Mouse (Mus musculus) forebrain, embryonic 15.5 days (tissue): ENCODE data around the gene Abhd5. TPM values are rescaled to one million over a fixed set of nuclear protein-coding genes. Genes with fewer than 3 reads are reported as not detected.

Experiments used
- ATAC-seq: fragments of 200-750 bp; cut with Nextera tagmentation; replicated peaks from 2 replicates; pipeline ENCODE4 v1.8.0; 2017; ENCODE audit warnings: mild to moderate bottlenecking, moderate TSS enrichment, moderate library complexity
- H3K27ac ChIP-seq: fragments of 300-500 bp; sonication (generic); replicated peaks from 2 replicates; pipeline ENCODE4 v1.5.1; 2015; ENCODE audit warnings: mild to moderate bottlenecking, inconsistent platforms
- H3K27me3 ChIP-seq: fragments of 300-500 bp; sonication (generic); 2 replicates; pipeline ENCODE4 v1.6.1; 2015; ENCODE audit warnings: inconsistent platforms
- H3K36me3 ChIP-seq: fragments of 300-500 bp; sonication (generic); 2 replicates; pipeline ENCODE4 v1.6.1; 2015; ENCODE audit warnings: mild to moderate bottlenecking, inconsistent platforms
- H3K4me1 ChIP-seq: fragments of 300-500 bp; sonication (generic); 2 replicates; pipeline ENCODE4 v1.6.1; 2015; ENCODE audit warnings: inconsistent platforms
- H3K4me2 ChIP-seq: fragments of 300-500 bp; sonication (generic); replicated peaks from 2 replicates; pipeline ENCODE4 v1.6.1; 2015; ENCODE audit warnings: mild to moderate bottlenecking, inconsistent platforms
- H3K4me3 ChIP-seq: fragments of 300-500 bp; sonication (generic); 2 replicates; pipeline ENCODE4 v1.5.1; 2015; ENCODE audit warnings: mild to moderate bottlenecking, inconsistent platforms
- H3K9ac ChIP-seq: fragments of 300-500 bp; sonication (generic); replicated peaks from 2 replicates; pipeline ENCODE4 v1.6.1; 2015; ENCODE audit warnings: mild to moderate bottlenecking, inconsistent platforms
- H3K9me3 ChIP-seq: fragments of 300-500 bp; sonication (generic); 2 replicates; pipeline ENCODE4 v1.6.1; 2016; ENCODE audit warnings: inconsistent platforms
- WGBS: fragments of 180-500 bp; shearing (Covaris S2); methylation state at CpG from one replicate; pipeline ENCODE4 v1.1.7; 2015; ENCODE audit warnings: mixed read lengths; 5-methylcytosine and 5-hydroxymethylcytosine counted together
- polyA plus RNA-seq: library from polyadenylated mRNA; unstranded; fragments of >200 nt; fragmentation: Nextera tagmentation; extraction: Ambion mirVana; gene quantifications from 2 replicates; pipeline ENCODE4 v1.2.1, GENCODE M21; 2015

Gene Abhd5
- polyA plus RNA-seq, 1 experiment from 2014 or later, result 24.5 TPM

GRCm38 (mm10) chr9:122320626-122321025, 30.8 kb upstream of the Abhd5 start:
- Histone ChIP-seq H3K9ac (no peak overlapping the region), H3K4me2 (no peak overlapping the region), H3K4me1 (no peaks in the 10 kb centered on the region), H3K27me3 (no peaks in the 10 kb centered on the region), H3K4me3 (no peak overlapping the region), H3K9me3 (no peaks in the 10 kb centered on the region), H3K27ac (no peak overlapping the region), H3K36me3 (no peaks in the 10 kb centered on the region)
- no peak for ATAC-seq
- WGBS, result 96% methylated on average over 4 of the region's 4 CpGs

- Histone ChIP-seq H3K4me1 (no peaks in the 10 kb centered on the region), H3K36me3 (no peaks in the 10 kb centered on the region), H3K27ac (no peak overlapping the region), H3K4me3 (no peak overlapping the region), H3K27me3 (no peaks in the 10 kb centered on the region), H3K9me3 (no peaks in the 10 kb centered on the region), H3K4me2 (no peak overlapping the region), H3K9ac (no peak overlapping the region)
- ATAC-seq, result no peak
- 81% methylated on average over 3 of the region's 3 CpGs for WGBS
Measured at GRCm38 (mm10) chr9:122322356-122322755, 29.1 kb upstream of the Abhd5 start.

GRCm38 (mm10) chr9:122325996-122326395, 25.4 kb upstream of the Abhd5 start:
- no peak overlapping the region for H3K4me2 ChIP-seq
- no peaks in the 10 kb centered on the region for H3K4me1 ChIP-seq
- no peak overlapping the region for H3K4me3 ChIP-seq
- H3K27ac ChIP-seq, result no peak overlapping the region
- no peaks in the 10 kb centered on the region for H3K36me3 ChIP-seq
- H3K9me3 ChIP-seq, result no peaks in the 10 kb centered on the region
- no peaks in the 10 kb centered on the region for H3K27me3 ChIP-seq
- WGBS, result 92% methylated on average over 1 of the region's 1 CpGs
- no peak for ATAC-seq
- no peak overlapping the region for H3K9ac ChIP-seq

- H3K9ac ChIP-seq, result no peak overlapping the region
- H3K4me1 ChIP-seq, result no peaks in the 10 kb centered on the region
- H3K4me3 ChIP-seq, result no peak overlapping the region
- no peaks in the 10 kb centered on the region for H3K27me3 ChIP-seq
- no peak for ATAC-seq
- H3K4me2 ChIP-seq, result no peak overlapping the region
- no peaks in the 10 kb centered on the region for H3K9me3 ChIP-seq
- H3K27ac ChIP-seq, result no peak overlapping the region
- 72% methylated on average over 3 of the region's 3 CpGs for WGBS
- H3K36me3 ChIP-seq, result no peaks in the 10 kb centered on the region
Measured at GRCm38 (mm10) chr9:122328199-122328598, 23.2 kb upstream of the Abhd5 start.

GRCm38 (mm10) chr9:122336677-122337076, 14.7 kb upstream of the Abhd5 start:
- no peak for ATAC-seq
- H3K4me1 ChIP-seq, result no peaks in the 10 kb centered on the region
- no peak overlapping the region for H3K27ac ChIP-seq
- H3K4me2 ChIP-seq, result no peak overlapping the region
- no peak overlapping the region for H3K4me3 ChIP-seq
- H3K9me3 ChIP-seq, result no peaks in the 10 kb centered on the region
- H3K36me3 ChIP-seq, result no peaks in the 10 kb centered on the region
- no peaks in the 10 kb centered on the region for H3K27me3 ChIP-seq
- H3K9ac ChIP-seq, result no peak overlapping the region
- WGBS, result 75% methylated on average over 2 of the region's 2 CpGs

- H3K27ac ChIP-seq, result no peak overlapping the region
- H3K4me2 ChIP-seq, result no peak overlapping the region
- no peaks in the 10 kb centered on the region for H3K4me1 ChIP-seq
- 52% methylated on average over 8 of the region's 8 CpGs for WGBS
- no peak for ATAC-seq
- H3K27me3 ChIP-seq, result no peaks in the 10 kb centered on the region
- no peak overlapping the region for H3K9ac ChIP-seq
- H3K9me3 ChIP-seq, result no peaks in the 10 kb centered on the region
- no peaks in the 10 kb centered on the region for H3K36me3 ChIP-seq
- H3K4me3 ChIP-seq, result no peak overlapping the region
Measured at GRCm38 (mm10) chr9:122337510-122337931, 13.9 kb upstream of the Abhd5 start.

- Histone ChIP-seq H3K9me3 (no peaks in the 10 kb centered on the region), H3K4me2 (no peak overlapping the region), H3K27me3 (no peaks in the 10 kb centered on the region), H3K27ac (no peak overlapping the region), H3K4me1 (no peaks in the 10 kb centered on the region), H3K9ac (no peak overlapping the region), H3K36me3 (no peaks in the 10 kb centered on the region), H3K4me3 (no peak overlapping the region)
- ATAC-seq, result no peak
- WGBS, result 57% methylated on average over 5 of the region's 5 CpGs
Measured at GRCm38 (mm10) chr9:122339972-122340371, 11.4 kb upstream of the Abhd5 start.

GRCm38 (mm10) chr9:122343399-122343798, 8.0 kb upstream of the Abhd5 start:
- no peak overlapping the region for H3K27ac ChIP-seq
- no peak overlapping the region for H3K9ac ChIP-seq
- no peak for ATAC-seq
- H3K36me3 ChIP-seq, result no peaks in the 10 kb centered on the region
- H3K27me3 ChIP-seq, result no peaks in the 10 kb centered on the region
- H3K4me3 ChIP-seq, result no peak overlapping the region
- WGBS, result 89% methylated on average over 7 of the region's 7 CpGs
- no peaks in the 10 kb centered on the region for H3K9me3 ChIP-seq
- H3K4me2 ChIP-seq, result no peak overlapping the region
- H3K4me1 ChIP-seq, result no peaks in the 10 kb centered on the region

- no peaks in the 10 kb centered on the region for H3K36me3 ChIP-seq
- H3K27ac ChIP-seq, result no peak overlapping the region
- H3K4me1 ChIP-seq, result no peaks in the 10 kb centered on the region
- H3K9me3 ChIP-seq, result no peaks in the 10 kb centered on the region
- H3K4me3 ChIP-seq, result no peak overlapping the region
- no peaks in the 10 kb centered on the region for H3K27me3 ChIP-seq
- no peak overlapping the region for H3K4me2 ChIP-seq
- no peak overlapping the region for H3K9ac ChIP-seq
- 92% methylated on average over 8 of the region's 8 CpGs for WGBS
- ATAC-seq, result no peak
Measured at GRCm38 (mm10) chr9:122344560-122344959, 6.8 kb upstream of the Abhd5 start.

- H3K4me1 ChIP-seq, result no peaks in the 10 kb centered on the region
- no peak overlapping the region for H3K4me3 ChIP-seq
- no peak overlapping the region for H3K9ac ChIP-seq
- H3K27me3 ChIP-seq, result no peaks in the 10 kb centered on the region
- H3K36me3 ChIP-seq, result no peaks in the 10 kb centered on the region
- WGBS, result 81% methylated on average over 3 of the region's 3 CpGs
- H3K9me3 ChIP-seq, result no peaks in the 10 kb centered on the region
- H3K4me2 ChIP-seq, result no peak overlapping the region
- no peak for ATAC-seq
- H3K27ac ChIP-seq, result no peak overlapping the region
Measured at GRCm38 (mm10) chr9:122345291-122345690, 6.1 kb upstream of the Abhd5 start.

GRCm38 (mm10) chr9:122346059-122346458, 5.3 kb upstream of the Abhd5 start:
- Histone ChIP-seq H3K4me2 (no peak overlapping the region), H3K27ac (no peak overlapping the region), H3K4me3 (no peak overlapping the region), H3K4me1 (no peaks in the 10 kb centered on the region), H3K9me3 (no peaks in the 10 kb centered on the region), H3K27me3 (no peaks in the 10 kb centered on the region), H3K36me3 (no peaks in the 10 kb centered on the region), H3K9ac (no peak overlapping the region)
- 80% methylated on average over 5 of the region's 5 CpGs for WGBS
- ATAC-seq, result no peak

GRCm38 (mm10) chr9:122347882-122348281, 3.5 kb upstream of the Abhd5 start:
- Histone ChIP-seq H3K9ac (no peak overlapping the region), H3K27ac (no peak overlapping the region), H3K27me3 (no peaks in the 10 kb centered on the region), H3K4me1 (peaks cover 5% of the 10 kb centered on the region; the same call in 1 of the 2 replicates), H3K4me2 (no peak overlapping the region), H3K9me3 (no peaks in the 10 kb centered on the region), H3K36me3 (no peaks in the 10 kb centered on the region), H3K4me3 (no peak overlapping the region)
- 96% methylated on average over 1 of the region's 1 CpGs for WGBS
- no peak for ATAC-seq

- Histone ChIP-seq H3K4me2 (no peak overlapping the region), H3K27me3 (no peaks in the 10 kb centered on the region), H3K36me3 (no peaks in the 10 kb centered on the region), H3K9ac (no peak overlapping the region), H3K4me1 (peaks cover 5% of the 10 kb centered on the region; the same call in 1 of the 2 replicates), H3K4me3 (no peak overlapping the region), H3K9me3 (no peaks in the 10 kb centered on the region), H3K27ac (no peak overlapping the region)
- no peak for ATAC-seq
- WGBS, result 89% methylated on average over 4 of the region's 4 CpGs
Measured at GRCm38 (mm10) chr9:122349286-122349685, 2.1 kb upstream of the Abhd5 start.
